Mouse (Mus musculus) limb, embryonic 13.5 days (tissue): ENCODE data around the gene Bmp10. TPM values are rescaled to one million over a fixed set of nuclear protein-coding genes. Genes with fewer than 3 reads are reported as not detected.

Experiments
- ATAC-seq: fragments of 200-750 bp; cut with Nextera tagmentation; 2 replicates; pipeline ENCODE4 v1.8.0; 2017; ENCODE audit warnings: low read depth, moderate number of reproducible peaks, moderate TSS enrichment; ENCODE audit not compliant: low FRiP score
- H3K27ac ChIP-seq: fragments of 300-500 bp; sonication (generic); 2 replicates; pipeline ENCODE4 v1.5.1; 2015; ENCODE audit warnings: inconsistent platforms, mild to moderate bottlenecking, moderate library complexity
- H3K27me3 ChIP-seq: fragments of 300-500 bp; sonication (generic); 2 replicates; pipeline ENCODE4 v1.6.1; 2015; ENCODE audit warnings: mild to moderate bottlenecking, inconsistent platforms
- H3K36me3 ChIP-seq: fragments of 300-500 bp; sonication (generic); 2 replicates; pipeline ENCODE4 v1.6.1; 2015; ENCODE audit warnings: inconsistent platforms, mild to moderate bottlenecking, moderate library complexity
- H3K4me1 ChIP-seq: fragments of 300-500 bp; sonication (generic); 2 replicates; pipeline ENCODE4 v1.6.1; 2015; ENCODE audit warnings: inconsistent platforms
- H3K4me2 ChIP-seq: fragments of 300-500 bp; sonication (generic); replicated peaks from 2 replicates; pipeline ENCODE4 v1.6.1; 2015; ENCODE audit warnings: inconsistent platforms, mild to moderate bottlenecking, moderate library complexity
- H3K4me3 ChIP-seq: fragments of 300-500 bp; sonication (generic); 2 replicates; pipeline ENCODE4 v1.5.1; 2015; ENCODE audit warnings: moderate library complexity, mild to moderate bottlenecking, inconsistent platforms
- H3K9ac ChIP-seq: fragments of 300-500 bp; sonication (generic); 2 replicates; pipeline ENCODE4 v1.6.1; 2015; ENCODE audit warnings: mild to moderate bottlenecking, inconsistent platforms
- H3K9me3 ChIP-seq: fragments of 300-500 bp; sonication (generic); 2 replicates; pipeline ENCODE4 v1.6.1; 2016; ENCODE audit warnings: inconsistent platforms
- WGBS: fragments of 180-500 bp; shearing (Covaris S2); methylation state at CpG from one replicate; pipeline ENCODE4 v1.1.7; 2015; 5-methylcytosine and 5-hydroxymethylcytosine counted together
- polyA plus RNA-seq: library from polyadenylated mRNA; unstranded; fragments of >200 nt; fragmentation: Nextera tagmentation; extraction: Ambion mirVana; gene quantifications from 2 replicates; pipeline ENCODE4 v1.2.1, GENCODE M21; 2015

The Bmp10 gene
- polyA plus RNA-seq, 1 experiment from 2014 or later, result not detected

DNA sequence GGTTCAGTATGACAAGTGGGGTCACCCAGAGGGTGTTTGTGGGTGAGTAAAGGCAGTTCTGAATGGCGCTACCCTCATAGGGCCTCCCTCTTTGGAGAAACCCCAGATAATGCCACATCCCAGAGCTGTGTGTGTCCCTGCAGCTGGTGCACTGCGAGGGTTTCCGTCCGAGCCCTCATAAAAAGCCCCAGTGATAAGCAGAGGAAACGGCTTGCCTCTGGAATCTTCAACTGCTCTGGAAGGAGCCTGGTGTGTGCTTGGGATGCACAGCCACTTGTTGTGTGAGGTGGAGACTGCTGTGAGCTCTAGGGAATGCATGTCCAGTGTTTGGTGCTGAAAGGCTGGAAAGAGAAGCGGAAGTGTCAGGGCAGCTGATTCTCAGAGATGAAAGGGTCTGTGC lies 27.3 kb upstream of the Bmp10 start:
- H3K36me3 ChIP-seq, result no peaks in the 10 kb centered on the region
- WGBS, result 44% methylated on average over 6 of the region's 6 CpGs
- no peaks in the 10 kb centered on the region for H3K27me3 ChIP-seq
- H3K4me1 ChIP-seq, result peaks cover 8% of the 10 kb centered on the region; the same call in 1 of the 2 replicates
- H3K4me2 ChIP-seq, result no peak overlapping the region
- no peak overlapping the region for H3K9ac ChIP-seq
- no peaks in the 10 kb centered on the region for H3K9me3 ChIP-seq
- H3K27ac ChIP-seq, result no peak overlapping the region
- no peak for ATAC-seq
- H3K4me3 ChIP-seq, result no peak overlapping the region

DNA sequence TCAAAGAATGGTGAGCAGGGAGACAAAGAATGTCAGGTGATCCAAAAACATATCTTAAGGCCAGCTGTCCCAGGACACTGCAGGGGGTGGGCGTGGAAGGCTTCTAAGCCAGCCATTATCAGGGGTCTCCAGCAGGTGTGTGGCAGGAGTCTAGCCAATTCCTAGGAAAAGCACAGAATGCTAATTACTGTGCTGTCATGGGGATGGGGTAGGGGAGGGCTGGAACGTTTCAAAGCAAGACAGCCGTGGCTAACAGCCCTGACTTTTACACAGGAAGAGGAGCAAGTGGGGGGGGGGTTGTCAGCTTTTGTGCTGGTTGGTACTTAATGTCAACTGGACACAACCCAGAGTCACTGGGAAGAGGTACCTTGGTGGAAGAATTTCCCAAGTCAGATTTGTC lies 16.8 kb upstream of the Bmp10 start:
- no peak for ATAC-seq
- Histone ChIP-seq H3K36me3 (no peaks in the 10 kb centered on the region), H3K4me1 (no peaks in the 10 kb centered on the region), H3K4me3 (no peak overlapping the region), H3K4me2 (no peak overlapping the region), H3K27ac (no peak overlapping the region), H3K27me3 (no peaks in the 10 kb centered on the region), H3K9me3 (no peaks in the 10 kb centered on the region), H3K9ac (no peak overlapping the region)
- WGBS, result 17% methylated on average over 3 of the region's 3 CpGs

DNA sequence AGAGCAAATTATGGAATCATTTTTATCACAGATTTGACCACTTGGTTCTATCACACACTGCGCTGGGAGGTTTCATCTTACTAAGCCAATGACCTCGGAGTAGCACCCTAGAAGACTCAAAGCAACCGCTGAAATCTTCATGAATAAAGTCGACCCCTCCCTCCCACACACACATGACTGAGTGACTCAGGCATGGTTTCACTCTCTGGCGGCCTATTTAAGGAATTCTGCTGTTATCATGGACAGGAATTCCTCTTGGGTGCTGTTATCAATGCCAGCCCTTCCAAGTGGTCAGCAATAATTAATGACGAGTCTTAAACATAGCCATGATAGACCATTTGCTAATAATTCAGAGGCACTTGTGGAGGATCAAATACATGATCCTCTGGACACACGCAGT lies 6.5 kb upstream of the Bmp10 start:
- Histone ChIP-seq H3K9me3 (no peaks in the 10 kb centered on the region), H3K27ac (no peak overlapping the region), H3K36me3 (no peaks in the 10 kb centered on the region), H3K4me1 (no peaks in the 10 kb centered on the region), H3K4me2 (no peak overlapping the region), H3K9ac (no peak overlapping the region), H3K4me3 (no peak overlapping the region), H3K27me3 (no peaks in the 10 kb centered on the region)
- WGBS, result 85% methylated on average over 7 of the region's 7 CpGs
- no peak for ATAC-seq

DNA sequence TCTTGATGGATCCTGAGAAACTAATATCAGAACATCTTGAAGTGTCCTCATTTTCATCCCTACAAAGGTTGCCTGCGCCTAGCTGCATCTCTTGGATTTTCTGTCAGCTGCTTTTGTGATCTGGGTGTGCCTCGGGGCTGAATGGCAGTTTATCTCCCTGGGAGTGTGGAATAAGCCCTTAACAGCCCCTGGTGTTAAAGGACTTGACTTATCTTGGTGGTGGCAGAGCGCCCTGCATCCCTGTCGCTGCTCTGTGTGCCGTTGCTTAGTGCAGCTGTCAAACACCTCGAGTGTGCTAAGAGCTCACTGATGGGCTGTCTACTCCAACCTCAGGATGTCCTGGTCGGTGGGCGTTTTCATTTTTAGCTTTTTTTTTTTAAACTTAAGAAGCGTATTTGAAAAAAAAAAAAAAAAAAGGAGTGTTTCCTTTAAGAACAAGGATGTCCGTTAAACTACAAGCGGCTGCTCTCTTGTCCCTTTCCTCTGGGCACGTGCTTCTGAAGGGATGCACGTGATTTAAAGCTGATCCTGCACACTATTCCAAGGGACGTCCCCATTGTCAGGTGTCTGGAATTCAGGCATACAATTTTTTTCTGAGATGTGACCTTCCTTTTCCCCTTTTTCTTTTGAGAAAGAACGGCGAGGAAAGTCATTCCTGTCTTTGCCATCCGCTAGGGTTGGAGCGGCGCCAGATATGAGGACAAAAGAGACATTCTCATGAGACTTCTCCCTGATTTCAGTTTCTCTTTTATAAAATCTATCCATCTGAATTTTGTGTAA lies 4.6 kb upstream of the Bmp10 start:
- H3K27ac ChIP-seq, result no peak overlapping the region
- H3K9me3 ChIP-seq, result no peaks in the 10 kb centered on the region
- no peak for ATAC-seq
- no peak overlapping the region for H3K9ac ChIP-seq
- H3K4me3 ChIP-seq, result no peak overlapping the region
- H3K4me2 ChIP-seq, result no peak overlapping the region
- H3K4me1 ChIP-seq, result no peaks in the 10 kb centered on the region
- no peaks in the 10 kb centered on the region for H3K27me3 ChIP-seq
- WGBS, result 71% methylated on average over 19 of the region's 19 CpGs
- H3K36me3 ChIP-seq, result no peaks in the 10 kb centered on the region

DNA sequence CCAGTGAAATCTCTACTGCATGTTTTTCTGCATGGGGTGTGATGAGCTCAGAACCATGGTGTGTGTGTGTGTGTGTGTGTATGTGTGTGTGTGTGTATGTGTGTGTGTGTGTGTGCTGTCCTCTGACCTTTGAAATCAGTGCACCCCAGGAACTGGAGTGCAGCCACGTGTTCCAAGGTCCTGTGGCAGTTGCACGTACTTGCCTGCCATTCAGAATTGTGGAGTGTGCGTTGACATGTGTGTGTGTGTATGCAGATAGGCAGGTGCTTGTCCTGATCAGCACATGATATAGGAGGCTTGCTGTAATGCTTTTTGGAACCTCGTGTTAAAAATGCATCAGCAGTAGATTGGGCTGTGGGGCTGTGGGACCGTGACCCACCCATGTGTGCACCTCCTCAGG lies 1.8 kb upstream of the Bmp10 start:
- no peaks in the 10 kb centered on the region for H3K9me3 ChIP-seq
- no peak for ATAC-seq
- 78% methylated on average over 5 of the region's 5 CpGs for WGBS

DNA sequence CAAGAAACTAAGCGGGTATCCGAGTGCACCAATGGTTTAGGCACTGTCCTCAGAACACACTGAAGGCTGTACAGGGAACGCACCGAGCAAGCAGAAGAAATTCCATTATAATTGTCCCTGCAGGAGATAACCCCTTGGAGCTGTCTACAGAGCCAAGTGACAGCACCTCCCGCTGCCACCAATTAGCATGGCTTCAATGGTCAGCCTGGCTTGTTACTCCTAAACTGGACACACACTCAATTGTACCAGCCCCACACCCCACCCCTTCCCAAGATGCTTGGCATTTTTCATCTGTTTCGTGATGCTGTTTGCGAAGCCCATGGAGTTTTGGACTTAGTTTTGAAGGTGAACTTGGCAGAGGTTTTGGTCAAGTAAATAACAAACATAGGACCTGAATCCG lies 1.2 kb upstream of the Bmp10 start:
- Histone ChIP-seq H3K27me3 (no peaks in the 10 kb centered on the region), H3K4me1 (no peaks in the 10 kb centered on the region), H3K9ac (no peak overlapping the region), H3K4me2 (no peak overlapping the region), H3K27ac (no peak overlapping the region), H3K9me3 (no peaks in the 10 kb centered on the region), H3K36me3 (no peaks in the 10 kb centered on the region), H3K4me3 (no peak overlapping the region)
- 82% methylated on average over 8 of the region's 8 CpGs for WGBS
- ATAC-seq, result no peak

More for the DNA sequence above, 1.8 kb upstream of the Bmp10 start:
- Histone ChIP-seq H3K4me2 (no peak overlapping the region), H3K27me3 (no peaks in the 10 kb centered on the region), H3K9ac (no peak overlapping the region), H3K36me3 (no peaks in the 10 kb centered on the region), H3K4me3 (no peak overlapping the region), H3K4me1 (no peaks in the 10 kb centered on the region), H3K27ac (no peak overlapping the region)

DNA sequence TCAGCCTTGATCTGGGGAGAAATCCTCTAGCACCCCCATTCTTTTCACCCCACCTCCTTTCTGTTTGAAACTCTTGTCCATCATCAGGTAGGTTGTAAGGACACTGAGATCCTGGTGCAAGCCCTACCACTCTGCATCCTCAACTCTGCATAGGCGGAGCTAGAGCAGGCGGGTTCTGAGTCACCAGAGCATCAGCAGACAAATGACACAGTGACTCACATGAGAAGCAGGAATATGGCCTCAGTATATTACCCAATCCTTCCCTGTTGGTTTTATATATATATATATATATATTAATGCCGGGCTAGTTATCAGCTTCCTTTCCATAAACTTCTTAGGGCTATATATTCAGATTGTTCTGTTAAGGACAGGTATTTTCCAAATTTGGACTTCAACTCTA lies 7.0 kb downstream of the Bmp10 start:
- WGBS, result 93% methylated on average over 3 of the region's 3 CpGs

DNA sequence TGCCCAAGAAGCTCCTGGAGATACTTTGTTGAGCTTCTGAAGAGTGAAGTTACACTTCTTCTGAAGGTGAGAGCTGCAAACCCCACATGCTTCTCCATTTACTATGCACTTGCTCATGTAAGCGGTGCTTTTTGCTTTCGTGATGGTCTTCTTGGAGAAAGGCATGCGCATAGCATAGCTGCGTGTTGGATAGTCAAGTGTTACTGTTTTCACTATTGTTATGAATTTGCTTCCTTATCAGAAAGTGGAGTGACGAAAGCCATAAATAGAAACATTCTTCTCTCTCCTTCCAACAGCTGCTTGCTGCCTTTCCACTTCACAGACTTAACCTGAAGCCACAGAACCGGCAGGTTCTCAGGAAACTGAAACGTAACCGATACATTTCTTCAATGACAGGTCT lies 8.0 kb downstream of the Bmp10 start:
- WGBS, result 88% methylated on average over 8 of the region's 8 CpGs
- ATAC-seq, result no peak

More for the DNA sequence above, 7.0 kb downstream of the Bmp10 start:
- ATAC-seq, result no peak
- Histone ChIP-seq H3K27me3 (no peaks in the 10 kb centered on the region), H3K36me3 (no peaks in the 10 kb centered on the region), H3K4me1 (no peaks in the 10 kb centered on the region), H3K9me3 (no peaks in the 10 kb centered on the region), H3K4me2 (no peak overlapping the region), H3K4me3 (no peak overlapping the region), H3K27ac (no peak overlapping the region), H3K9ac (no peak overlapping the region)

DNA sequence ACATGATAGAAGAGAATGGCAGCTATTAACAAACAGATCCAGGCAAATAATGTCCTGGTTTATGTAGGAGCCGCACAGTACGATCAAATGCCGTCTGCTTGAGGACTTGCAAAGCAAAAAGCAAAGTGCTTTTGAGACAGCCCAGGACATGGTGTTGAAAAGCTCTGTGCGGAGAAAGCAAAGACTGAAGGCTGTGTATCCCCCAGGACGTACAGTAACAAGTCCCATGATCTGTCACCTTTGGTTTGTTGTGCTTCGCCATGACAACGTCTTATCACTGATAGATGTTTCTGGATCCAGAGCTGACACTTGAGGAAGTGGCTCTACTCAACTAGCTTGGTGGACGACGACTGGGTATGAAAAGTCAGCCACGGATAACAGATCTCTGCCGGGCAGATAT lies 14.5 kb downstream of the Bmp10 start:
- no peak for ATAC-seq
- Histone ChIP-seq H3K4me1 (no peaks in the 10 kb centered on the region), H3K9ac (no peak overlapping the region), H3K4me2 (no peak overlapping the region), H3K27me3 (no peaks in the 10 kb centered on the region), H3K27ac (no peak overlapping the region), H3K9me3 (no peaks in the 10 kb centered on the region), H3K4me3 (no peak overlapping the region), H3K36me3 (no peaks in the 10 kb centered on the region)
- WGBS, result 86% methylated on average over 11 of the region's 11 CpGs

More for the DNA sequence above, 8.0 kb downstream of the Bmp10 start:
- no peak overlapping the region for H3K4me3 ChIP-seq
- H3K4me1 ChIP-seq, result no peaks in the 10 kb centered on the region
- H3K9me3 ChIP-seq, result no peaks in the 10 kb centered on the region
- H3K36me3 ChIP-seq, result no peaks in the 10 kb centered on the region
- no peak overlapping the region for H3K4me2 ChIP-seq
- no peaks in the 10 kb centered on the region for H3K27me3 ChIP-seq
- H3K9ac ChIP-seq, result no peak overlapping the region
- no peak overlapping the region for H3K27ac ChIP-seq

DNA sequence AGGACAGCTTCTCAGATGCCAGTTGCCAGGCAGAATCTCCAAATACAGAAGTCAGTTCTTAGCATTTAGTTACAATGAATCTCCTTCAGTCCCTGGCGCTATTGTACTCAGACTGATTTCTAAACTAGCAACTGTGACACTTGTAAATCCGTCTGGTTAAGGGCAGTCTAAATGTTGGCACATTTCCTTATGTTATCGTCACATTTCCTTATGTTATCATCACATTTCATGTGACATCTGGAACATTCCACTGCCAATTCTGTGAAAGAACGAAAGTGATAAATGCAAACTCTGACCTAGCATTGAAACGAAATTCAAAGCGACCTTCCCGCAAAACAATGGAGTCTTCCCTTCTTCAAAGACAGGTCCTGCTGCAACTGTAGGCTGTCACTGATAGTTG lies 16.4 kb downstream of the Bmp10 start:
- 87% methylated on average over 7 of the region's 7 CpGs for WGBS
- H3K4me1 ChIP-seq, result 0 out of 2 replicates have a peak, but pooled peaks cover 4% of the 10 kb centered on the region
- no peaks in the 10 kb centered on the region for H3K27me3 ChIP-seq
- H3K9me3 ChIP-seq, result no peaks in the 10 kb centered on the region
- H3K4me2 ChIP-seq, result no peak overlapping the region
- H3K27ac ChIP-seq, result no peak overlapping the region
- no peak for ATAC-seq
- no peak overlapping the region for H3K9ac ChIP-seq
- no peak overlapping the region for H3K4me3 ChIP-seq
- no peaks in the 10 kb centered on the region for H3K36me3 ChIP-seq

DNA sequence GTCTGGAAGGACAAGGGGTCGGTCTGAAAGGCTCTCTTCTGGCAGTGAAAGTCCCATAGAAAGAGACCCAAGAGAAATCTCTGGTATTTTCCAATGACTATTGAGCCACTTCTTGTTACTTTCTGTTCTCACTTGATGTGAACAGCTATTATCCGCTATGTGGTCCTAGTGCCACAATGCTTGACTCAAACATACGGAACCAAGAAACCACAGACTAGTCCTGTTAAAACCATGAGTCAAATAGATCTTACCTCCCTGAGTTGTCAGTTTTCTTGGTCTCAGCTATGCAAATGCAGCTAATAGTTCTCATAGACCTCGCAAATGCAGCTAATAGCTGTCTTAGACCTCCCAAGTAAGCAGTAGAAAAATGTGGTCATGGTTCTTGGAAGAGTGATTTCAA lies 18.4 kb downstream of the Bmp10 start:
- 0 out of 2 replicates have a peak, but pooled peaks cover 4% of the 10 kb centered on the region for H3K4me1 ChIP-seq
- no peak overlapping the region for H3K4me3 ChIP-seq
- H3K27me3 ChIP-seq, result no peaks in the 10 kb centered on the region
- no peak for ATAC-seq
- no peak overlapping the region for H3K9ac ChIP-seq
- H3K27ac ChIP-seq, result no peak overlapping the region
- no peaks in the 10 kb centered on the region for H3K9me3 ChIP-seq
- WGBS, result 87% methylated on average over 4 of the region's 4 CpGs
- no peaks in the 10 kb centered on the region for H3K36me3 ChIP-seq
- no peak overlapping the region for H3K4me2 ChIP-seq

DNA sequence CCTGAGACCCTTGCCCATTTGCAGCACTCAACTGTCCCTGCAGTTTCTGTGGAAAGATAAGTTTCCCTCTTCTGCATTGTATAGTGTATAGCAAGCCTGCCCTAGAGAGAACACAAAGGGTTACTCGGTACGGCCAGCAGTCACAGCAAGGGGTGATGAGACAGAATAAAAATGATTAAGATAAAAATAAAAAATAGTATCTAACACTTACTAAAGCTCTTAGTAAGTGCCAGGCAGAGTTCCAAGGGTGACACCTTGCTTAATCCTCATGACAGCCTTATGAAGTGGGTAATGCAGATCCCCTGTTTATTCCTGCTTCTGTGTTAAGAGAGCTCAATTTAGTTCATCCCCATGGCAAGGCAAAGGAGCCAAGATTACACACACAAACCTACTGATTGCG lies 20.7 kb downstream of the Bmp10 start:
- H3K4me1 ChIP-seq, result 0 out of 2 replicates have a peak, but pooled peaks cover 4% of the 10 kb centered on the region
- no peak overlapping the region for H3K9ac ChIP-seq
- H3K4me3 ChIP-seq, result no peak overlapping the region
- no peak overlapping the region for H3K27ac ChIP-seq
- no peak overlapping the region for H3K4me2 ChIP-seq
- H3K27me3 ChIP-seq, result no peaks in the 10 kb centered on the region
- ATAC-seq, result no peak
- WGBS, result 72% methylated on average over 3 of the region's 3 CpGs
- H3K9me3 ChIP-seq, result no peaks in the 10 kb centered on the region
- no peaks in the 10 kb centered on the region for H3K36me3 ChIP-seq

DNA sequence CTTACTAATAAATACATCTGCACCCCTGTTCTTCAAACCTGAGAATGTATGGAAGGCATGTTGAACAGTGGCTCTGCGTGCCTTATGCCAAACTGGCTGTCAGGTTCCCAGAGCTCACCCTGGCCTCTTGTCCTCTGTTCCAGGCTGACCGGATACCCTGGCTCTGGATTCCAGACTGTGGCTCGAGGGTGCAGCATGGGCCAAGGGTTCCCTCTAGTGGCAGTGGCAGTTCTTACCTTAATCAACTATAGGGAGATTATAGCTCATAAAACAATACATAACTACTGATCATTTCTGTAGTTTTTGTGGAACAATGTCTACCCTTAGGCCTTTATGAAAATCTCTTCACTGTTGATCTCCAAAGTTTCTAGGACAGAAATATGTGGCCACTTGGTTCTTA lies 22.2 kb downstream of the Bmp10 start:
- Histone ChIP-seq H3K27ac (no peak overlapping the region), H3K9me3 (no peaks in the 10 kb centered on the region), H3K9ac (no peak overlapping the region), H3K4me2 (no peak overlapping the region), H3K4me3 (no peak overlapping the region), H3K36me3 (no peaks in the 10 kb centered on the region), H3K27me3 (no peaks in the 10 kb centered on the region), H3K4me1 (0 out of 2 replicates have a peak, but pooled peaks cover 4% of the 10 kb centered on the region)
- ATAC-seq, result no peak
- 70% methylated on average over 3 of the region's 3 CpGs for WGBS
